Mouse (Mus musculus): ENCODE measurements around the gene Adora3.

- TF ChIP-seq CTCF (IDR thresholded peaks at IDR 0.05; ENCODE audit: low read depth) (no peak), EP300 (IDR thresholded peaks at IDR 0.05; ENCODE audit: low read depth) (no peak)
Measured at GRCm38 (mm10) chr3:105853781-105854180, 16.9 kb upstream of the Adora3 start.

Measured in liver, embryonic 14.5 days (tissue).